Mouse (Mus musculus): ENCODE measurements around the gene Arvcf. TPM values are rescaled to one million over a fixed set of nuclear protein-coding genes. Genes with fewer than 3 reads are reported as not detected.
A peak's percentile ranks its signal among the peaks of the same experiment; 100 is the strongest.

Gene Arvcf
- polyA plus RNA-seq, 1 experiment, result 169 TPM

DNA sequence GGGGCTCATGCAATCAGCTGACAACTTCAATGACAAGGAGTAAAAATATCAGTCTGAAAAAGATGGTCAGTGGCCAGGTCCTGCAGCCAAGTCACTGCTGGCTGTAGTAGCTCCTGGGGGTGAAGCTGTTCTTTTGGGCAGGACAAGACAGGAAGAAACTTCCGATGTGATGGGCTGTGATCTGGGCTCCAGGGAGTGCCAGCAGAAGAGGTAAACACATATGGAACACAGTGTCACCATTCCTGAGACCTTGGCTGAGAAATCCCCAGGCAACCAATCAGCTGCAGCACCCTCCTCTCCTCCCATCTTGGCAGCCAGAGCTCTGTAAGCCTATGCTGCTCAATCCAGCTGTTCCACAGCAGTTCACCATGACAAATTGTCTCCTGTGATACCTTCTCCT lies 8.1 kb upstream of the Arvcf start:
- DNase-seq (ENCODE audit: low read depth), result peak; percentile 31

DNA sequence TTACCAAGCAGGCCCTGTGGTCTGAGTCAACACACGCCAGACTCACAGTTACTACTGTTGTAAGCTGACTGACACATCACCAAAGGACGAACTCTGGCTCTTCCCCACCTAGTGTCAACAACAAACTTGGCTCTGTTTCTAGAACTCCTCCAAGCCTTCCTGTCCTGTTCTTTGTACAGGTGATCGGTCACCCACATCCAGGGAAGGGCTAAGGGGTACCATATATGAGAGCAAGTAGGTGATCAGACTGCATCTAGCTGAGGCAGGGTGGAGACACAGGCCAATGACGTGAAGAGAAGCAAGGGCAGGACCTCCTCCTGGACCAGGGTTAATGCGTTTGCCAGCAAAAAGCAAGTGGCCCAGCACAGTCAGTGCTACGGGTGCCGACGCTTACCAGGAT lies 6.4 kb upstream of the Arvcf start:
- TF ChIP-seq POLR2A (IDR thresholded peaks at IDR 0.05; ENCODE audit: borderline replicate concordance, extremely low read depth, insufficient read depth, insufficient read length, poor library complexity, severe bottlenecking) (no peak), CTCF (IDR thresholded peaks at IDR 0.05; ENCODE audit: borderline replicate concordance, extremely low read depth, insufficient read depth, insufficient read length) (no peak)
- DNase-seq (ENCODE audit: low read depth), result no peak

More for the DNA sequence above, 8.1 kb upstream of the Arvcf start:
- TF ChIP-seq POLR2A (IDR thresholded peaks at IDR 0.05; ENCODE audit: borderline replicate concordance, extremely low read depth, insufficient read depth, insufficient read length, poor library complexity, severe bottlenecking), result no peak
- no peak for TF ChIP-seq CTCF (IDR thresholded peaks at IDR 0.05; ENCODE audit: borderline replicate concordance, extremely low read depth, insufficient read depth, insufficient read length)

DNA sequence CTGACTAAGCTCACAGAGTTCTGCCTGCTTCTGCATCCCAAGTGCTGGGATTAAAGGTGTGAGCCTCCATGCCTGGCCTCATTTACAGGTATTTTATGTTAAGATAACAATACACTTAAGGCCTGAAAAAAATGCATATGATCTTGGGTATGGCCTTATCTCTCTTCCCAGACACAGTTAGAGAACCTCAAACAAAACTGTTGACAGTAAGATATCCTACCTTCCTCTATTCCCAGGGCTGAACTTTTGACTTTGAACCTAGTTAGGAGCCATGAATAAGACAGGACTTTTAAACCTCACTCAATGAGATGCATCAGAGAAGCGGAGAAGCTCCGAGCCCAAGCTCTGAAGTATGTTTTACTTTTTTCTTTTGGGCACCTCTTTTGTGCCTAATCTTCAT lies 5.9 kb upstream of the Arvcf start:
- TF ChIP-seq POLR2A (IDR thresholded peaks at IDR 0.05; ENCODE audit: borderline replicate concordance, extremely low read depth, insufficient read depth, insufficient read length, poor library complexity, severe bottlenecking), result no peak
- TF ChIP-seq CTCF (IDR thresholded peaks at IDR 0.05; ENCODE audit: borderline replicate concordance, extremely low read depth, insufficient read depth, insufficient read length), result no peak
- DNase-seq (ENCODE audit: low read depth), result no peak

DNA sequence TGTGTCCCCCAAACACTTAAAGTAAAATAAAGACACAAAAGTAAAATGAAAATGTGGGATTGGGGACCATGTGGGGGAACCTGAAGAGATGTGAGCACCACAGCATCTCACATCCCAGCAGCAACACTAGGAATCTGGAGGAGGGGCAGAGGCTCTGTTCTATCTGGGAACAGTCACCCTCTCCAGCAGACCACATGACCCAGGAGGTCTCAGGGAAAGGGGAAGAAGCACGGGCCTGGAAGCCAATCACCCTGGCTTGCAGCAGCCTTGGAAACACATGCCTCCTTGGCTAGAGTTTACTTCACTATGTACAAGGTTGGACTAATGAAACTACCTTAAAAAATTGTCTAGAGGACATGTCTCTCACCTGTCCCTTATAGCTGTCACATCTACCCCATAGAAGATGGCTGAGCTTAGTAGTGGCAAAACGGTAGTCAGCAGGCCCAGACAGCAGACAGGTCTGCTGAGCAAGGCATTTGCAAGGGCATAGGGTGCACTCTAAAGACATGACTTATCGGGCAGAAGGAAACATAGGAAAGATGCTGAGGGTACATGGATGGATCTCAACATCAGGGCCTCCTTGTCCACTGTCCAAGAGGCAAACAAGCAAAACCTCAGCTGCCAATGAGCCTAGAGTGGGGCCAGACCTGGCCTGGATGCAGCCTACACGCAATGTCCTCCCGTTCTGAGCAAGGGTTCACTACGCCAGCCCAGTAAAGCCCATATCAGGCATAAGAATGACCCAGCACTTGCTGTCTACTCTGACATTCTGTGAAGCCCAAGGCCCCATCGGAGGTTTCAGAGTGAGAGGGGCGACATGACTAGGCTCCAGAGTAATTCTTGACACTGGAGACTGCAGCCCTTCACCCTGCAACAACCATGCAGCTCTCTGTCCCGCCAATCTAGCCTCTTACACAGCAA lies 5.1 kb upstream of the Arvcf start:
- DNase-seq (ENCODE audit: low read depth), result no peak
- TF ChIP-seq POLR2A (IDR thresholded peaks at IDR 0.05; ENCODE audit: borderline replicate concordance, extremely low read depth, insufficient read depth, insufficient read length, poor library complexity, severe bottlenecking) (no peak), CTCF (IDR thresholded peaks at IDR 0.05; ENCODE audit: borderline replicate concordance, extremely low read depth, insufficient read depth, insufficient read length) (no peak)

- TF ChIP-seq CTCF (IDR thresholded peaks at IDR 0.05; ENCODE audit: borderline replicate concordance, extremely low read depth, insufficient read depth, insufficient read length) (no peak), POLR2A (IDR thresholded peaks at IDR 0.05; ENCODE audit: borderline replicate concordance, extremely low read depth, insufficient read depth, insufficient read length, poor library complexity, severe bottlenecking) (peak; percentile 74; the same call in 1 of the 2 replicates)
- DNase-seq (ENCODE audit: low read depth), result peak; percentile 99
Measured at GRCm38 (mm10) chr16:18343778-18344177, 4.2 kb upstream of the Arvcf start.

DNA sequence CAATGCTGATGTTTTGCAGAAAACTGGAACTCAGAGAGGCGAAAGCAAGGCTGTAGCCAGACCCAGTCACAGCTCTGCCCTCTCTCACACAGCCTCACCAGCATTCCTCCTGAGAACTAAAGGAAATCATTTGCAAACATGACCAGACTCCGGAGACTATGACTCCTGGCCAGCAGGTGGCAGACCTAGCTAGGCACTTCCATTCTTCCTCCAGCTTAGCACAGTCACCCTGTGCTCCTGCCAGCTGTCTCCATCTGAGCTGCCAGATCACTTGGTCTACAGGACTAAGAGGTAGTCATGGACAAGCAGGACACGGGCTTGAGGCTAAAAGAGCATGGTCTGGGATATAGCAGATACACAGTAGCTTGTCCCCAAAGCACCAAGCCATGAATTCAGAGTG lies 2.7 kb upstream of the Arvcf start:
- no peak for TF ChIP-seq POLR2A (IDR thresholded peaks at IDR 0.05; ENCODE audit: borderline replicate concordance, extremely low read depth, insufficient read depth, insufficient read length, poor library complexity, severe bottlenecking)
- peak; percentile 81 for TF ChIP-seq CTCF (IDR thresholded peaks at IDR 0.05; ENCODE audit: borderline replicate concordance, extremely low read depth, insufficient read depth, insufficient read length)
- DNase-seq (ENCODE audit: low read depth), result peak; percentile 95

GRCm38 (mm10) chr16:18348601-18349175 lies 706 bp downstream of the Arvcf start:
- TF ChIP-seq POLR2A (IDR thresholded peaks at IDR 0.05; ENCODE audit: borderline replicate concordance, extremely low read depth, insufficient read depth, insufficient read length, poor library complexity, severe bottlenecking) (no peak), CTCF (IDR thresholded peaks at IDR 0.05; ENCODE audit: borderline replicate concordance, extremely low read depth, insufficient read depth, insufficient read length) (no peak)
- peak; percentile 59 for DNase-seq (ENCODE audit: low read depth)

GRCm38 (mm10) chr16:18349761-18350325 lies 1.9 kb downstream of the Arvcf start:
- no peak for DNase-seq (ENCODE audit: low read depth)
- no peak for TF ChIP-seq POLR2A (IDR thresholded peaks at IDR 0.05; ENCODE audit: borderline replicate concordance, extremely low read depth, insufficient read depth, insufficient read length, poor library complexity, severe bottlenecking)
- no peak for TF ChIP-seq CTCF (IDR thresholded peaks at IDR 0.05; ENCODE audit: borderline replicate concordance, extremely low read depth, insufficient read depth, insufficient read length)

GRCm38 (mm10) chr16:18351313-18352055 lies 3.5 kb downstream of the Arvcf start:
- TF ChIP-seq CTCF (IDR thresholded peaks at IDR 0.05; ENCODE audit: borderline replicate concordance, extremely low read depth, insufficient read depth, insufficient read length), result peak; percentile 65
- TF ChIP-seq POLR2A (IDR thresholded peaks at IDR 0.05; ENCODE audit: borderline replicate concordance, extremely low read depth, insufficient read depth, insufficient read length, poor library complexity, severe bottlenecking), result no peak
- peak; percentile 57 for DNase-seq (ENCODE audit: low read depth)

- DNase-seq (ENCODE audit: low read depth), result no peak
- TF ChIP-seq CTCF (IDR thresholded peaks at IDR 0.05; ENCODE audit: borderline replicate concordance, extremely low read depth, insufficient read depth, insufficient read length) (no peak), POLR2A (IDR thresholded peaks at IDR 0.05; ENCODE audit: borderline replicate concordance, extremely low read depth, insufficient read depth, insufficient read length, poor library complexity, severe bottlenecking) (no peak)
Measured at GRCm38 (mm10) chr16:18353106-18353505, 5.1 kb downstream of the Arvcf start.

DNA sequence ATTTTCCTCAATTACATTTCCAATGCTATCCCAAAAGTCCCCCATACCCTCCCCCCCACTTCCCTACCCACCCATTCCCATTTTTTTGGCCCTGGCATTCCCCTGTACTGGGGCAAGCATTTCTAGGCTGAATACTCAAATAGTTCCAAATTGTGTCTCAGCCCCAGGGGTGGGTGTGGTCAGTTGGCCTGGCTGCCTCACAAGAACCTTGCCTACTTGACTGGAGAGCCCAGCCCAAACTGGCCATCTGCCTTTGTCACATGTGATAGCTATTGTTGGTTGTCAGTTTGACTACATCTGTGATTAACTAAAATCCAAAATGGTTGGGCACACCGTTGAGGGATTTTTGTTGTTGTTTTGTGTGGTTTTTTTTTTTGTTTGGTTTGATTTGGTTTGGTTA lies 9.0 kb downstream of the Arvcf start:
- no peak for TF ChIP-seq POLR2A (IDR thresholded peaks at IDR 0.05; ENCODE audit: borderline replicate concordance, extremely low read depth, insufficient read depth, insufficient read length, poor library complexity, severe bottlenecking)
- TF ChIP-seq CTCF (IDR thresholded peaks at IDR 0.05; ENCODE audit: borderline replicate concordance, extremely low read depth, insufficient read depth, insufficient read length), result no peak
- no peak for DNase-seq (ENCODE audit: low read depth)
